Mouse (Mus musculus) forebrain, embryonic 12.5 days (tissue): ENCODE measurements at regions not wholly inside any gene's neighbourhood (a gene's known extent, or its start where the extent isn't known, plus 50 kb on each side); places are given as distances from the start of the nearest gene placed in this dataset.

Experiments
- ATAC-seq: fragments of 200-750 bp; cut with Nextera tagmentation; 2 replicates; pipeline ENCODE4 v1.8.0; 2017; ENCODE audit warnings: moderate TSS enrichment; ENCODE audit not compliant: low FRiP score
- H3K27ac ChIP-seq: fragments of 300-500 bp; sonication (generic); 2 replicates; pipeline ENCODE4 v1.5.1; 2016; ENCODE audit warnings: mild to moderate bottlenecking
- H3K27me3 ChIP-seq: fragments of 300-500 bp; sonication (generic); 2 replicates; pipeline ENCODE4 v1.6.1; 2016; ENCODE audit warnings: mild to moderate bottlenecking
- H3K36me3 ChIP-seq: fragments of 300-500 bp; sonication (generic); replicated peaks from 2 replicates; pipeline ENCODE4 v1.6.1; 2016; ENCODE audit warnings: mild to moderate bottlenecking
- H3K4me1 ChIP-seq: fragments of 300-500 bp; sonication (generic); 2 replicates; pipeline ENCODE4 v1.6.1; 2016
- H3K4me2 ChIP-seq: fragments of 300-500 bp; sonication (generic); 2 replicates; pipeline ENCODE4 v1.6.1; 2016; ENCODE audit warnings: mild to moderate bottlenecking, moderate library complexity
- H3K4me3 ChIP-seq: fragments of 300-500 bp; sonication (generic); replicated peaks from 2 replicates; pipeline ENCODE4 v1.5.1; 2016; ENCODE audit warnings: mild to moderate bottlenecking
- H3K9ac ChIP-seq: fragments of 300-500 bp; sonication (generic); 2 replicates; pipeline ENCODE4 v1.6.1; 2016; ENCODE audit warnings: mild to moderate bottlenecking
- H3K9me3 ChIP-seq: fragments of 300-500 bp; sonication (generic); 2 replicates; pipeline ENCODE4 v1.6.1; 2016
- whole genome bisulfite sequencing: fragments of 180-500 bp; shearing (Covaris S2); methylation state at CpG from one replicate; pipeline ENCODE4 v1.1.7; 2016; 5-methylcytosine and 5-hydroxymethylcytosine counted together

DNA sequence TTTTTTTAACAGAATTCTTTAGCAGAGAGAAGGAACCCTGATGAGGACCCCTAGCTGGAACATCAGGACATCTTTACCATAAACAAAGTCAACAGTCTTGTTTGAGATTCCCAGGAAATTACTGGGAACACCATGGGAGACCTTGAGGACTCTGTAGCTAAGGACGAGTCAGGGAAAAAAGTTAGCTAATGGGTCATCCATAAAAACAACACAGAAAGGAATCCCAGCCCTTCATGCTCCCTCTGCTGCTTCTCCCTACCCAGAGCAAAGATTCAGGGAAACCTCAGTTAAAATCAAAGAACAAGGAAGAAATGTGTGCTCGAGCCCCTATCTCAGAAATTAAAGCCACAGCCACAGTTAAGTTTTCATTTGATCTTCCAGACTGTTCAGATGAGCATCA is 334.7 kb upstream of the Nrp1 start:
- H3K36me3 ChIP-seq, result no peaks in the 10 kb centered on the region
- peaks cover 18% of the 10 kb centered on the region for H3K4me1 ChIP-seq
- WGBS, result 81% methylated on average over 2 of the region's 2 CpGs
- H3K9me3 ChIP-seq, result no peaks in the 10 kb centered on the region
- H3K27me3 ChIP-seq, result no peaks in the 10 kb centered on the region
- H3K4me3 ChIP-seq, result no peak overlapping the region
- no peak overlapping the region for H3K27ac ChIP-seq
- H3K4me2 ChIP-seq, result no peak overlapping the region
- ATAC-seq, result no peak
- H3K9ac ChIP-seq, result no peak overlapping the region

GRCm38 (mm10) chr8:128024774-128025222 is 333.6 kb upstream of the Nrp1 start:
- ATAC-seq, result peak; percentile 50
- H3K9ac ChIP-seq, result no peak overlapping the region
- no CpG with 5 or more reads among the region's 2 CpGs for WGBS

GRCm38 (mm10) chr8:128025251-128025856 is 333.1 kb upstream of the Nrp1 start:
- Histone ChIP-seq H3K36me3 (no peaks in the 10 kb centered on the region), H3K4me3 (no peak overlapping the region), H3K9ac (no peak overlapping the region), H3K27me3 (no peaks in the 10 kb centered on the region), H3K4me1 (peaks cover 18% of the 10 kb centered on the region), H3K9me3 (no peaks in the 10 kb centered on the region), H3K27ac (peak overlapping the region; percentile 68), H3K4me2 (no peak overlapping the region)
- 48% methylated on average over 7 of the region's 7 CpGs for WGBS
- ATAC-seq, result peak; percentile 76

More at GRCm38 (mm10) chr8:128024774-128025222, 333.6 kb upstream of the Nrp1 start:
- H3K9me3 ChIP-seq, result no peaks in the 10 kb centered on the region
- no peak overlapping the region for H3K4me3 ChIP-seq
- peaks cover 18% of the 10 kb centered on the region for H3K4me1 ChIP-seq
- no peaks in the 10 kb centered on the region for H3K27me3 ChIP-seq
- H3K36me3 ChIP-seq, result no peaks in the 10 kb centered on the region
- peak overlapping the region; percentile 68 for H3K27ac ChIP-seq
- H3K4me2 ChIP-seq, result no peak overlapping the region

GRCm38 (mm10) chr8:128026981-128027380 is 331.4 kb upstream of the Nrp1 start:
- H3K4me3 ChIP-seq, result no peak overlapping the region
- H3K4me2 ChIP-seq, result no peak overlapping the region
- ATAC-seq, result no peak
- H3K27me3 ChIP-seq, result no peaks in the 10 kb centered on the region
- no peaks in the 10 kb centered on the region for H3K36me3 ChIP-seq
- WGBS, result 77% methylated on average over 2 of the region's 2 CpGs
- H3K9me3 ChIP-seq, result no peaks in the 10 kb centered on the region
- no peak overlapping the region for H3K9ac ChIP-seq
- H3K4me1 ChIP-seq, result peaks cover 18% of the 10 kb centered on the region
- H3K27ac ChIP-seq, result no peak overlapping the region

DNA sequence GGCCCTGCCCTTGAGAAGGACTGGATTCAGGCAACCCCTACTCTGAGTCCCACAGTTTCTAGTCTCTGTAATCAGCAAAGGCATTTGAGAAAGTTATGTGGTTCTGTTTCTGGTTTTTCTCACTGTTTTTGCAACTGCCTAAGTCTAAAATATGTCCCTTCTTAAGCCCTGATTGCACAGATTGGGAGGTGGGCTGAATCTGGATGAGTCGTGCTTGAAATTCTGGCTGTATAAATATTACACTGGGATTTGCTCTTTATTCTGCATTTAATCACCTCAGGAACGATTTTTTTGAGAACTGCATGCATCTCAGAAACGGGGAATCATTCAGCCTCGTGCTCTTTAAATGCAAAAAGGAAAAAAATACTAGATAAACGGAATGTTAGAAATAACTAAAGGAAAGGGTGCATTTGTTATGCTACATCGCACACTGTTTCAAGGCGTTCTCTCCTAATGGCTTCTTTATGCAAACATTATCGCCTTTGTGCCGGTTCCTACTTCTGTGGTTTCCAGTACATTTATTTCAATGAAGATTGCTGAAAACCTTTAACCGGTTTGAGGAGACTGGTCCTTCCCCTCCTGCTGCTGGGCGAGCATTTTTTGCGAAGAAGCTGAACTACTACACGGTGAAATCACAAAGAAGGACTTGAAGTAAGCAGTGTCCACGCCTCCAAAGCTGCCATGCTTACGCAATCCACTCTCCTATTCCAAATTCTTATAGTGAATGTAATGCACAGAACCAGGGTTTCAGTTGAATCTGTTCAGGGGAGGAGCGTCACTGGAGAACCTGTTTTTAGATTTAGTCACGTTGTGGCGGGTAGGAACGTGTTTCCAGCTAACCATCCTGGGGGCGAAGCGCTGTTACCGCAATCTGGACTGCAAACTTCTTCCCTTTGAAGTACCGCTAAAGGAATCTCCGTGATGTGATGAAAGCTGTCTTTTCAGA is 327.8 kb upstream of the Nrp1 start:
- no peak for ATAC-seq
- no peaks in the 10 kb centered on the region for H3K27me3 ChIP-seq
- H3K4me3 ChIP-seq, result no peak overlapping the region
- H3K36me3 ChIP-seq, result no peaks in the 10 kb centered on the region
- no peak overlapping the region for H3K27ac ChIP-seq
- no peaks in the 10 kb centered on the region for H3K9me3 ChIP-seq
- peaks cover 1% of the 10 kb centered on the region for H3K4me1 ChIP-seq
- H3K9ac ChIP-seq, result no peak overlapping the region
- H3K4me2 ChIP-seq, result no peak overlapping the region
- 80% methylated on average over 24 of the region's 24 CpGs for WGBS

- H3K9ac ChIP-seq, result no peak overlapping the region
These were observed 324.3 kb upstream of the Nrp1 start for GRCm38 (mm10) chr8:128034127-128034526.

GRCm38 (mm10) chr8:128035672-128036071 is 322.7 kb upstream of the Nrp1 start:
- H3K9me3 ChIP-seq, result no peaks in the 10 kb centered on the region
- ATAC-seq, result no peak
- no peak overlapping the region for H3K4me2 ChIP-seq
- no peaks in the 10 kb centered on the region for H3K4me1 ChIP-seq
- H3K27ac ChIP-seq, result no peak overlapping the region
- no peak overlapping the region for H3K4me3 ChIP-seq
- no peaks in the 10 kb centered on the region for H3K36me3 ChIP-seq
- no peaks in the 10 kb centered on the region for H3K27me3 ChIP-seq
- no peak overlapping the region for H3K9ac ChIP-seq
- WGBS, result 71% methylated on average over 3 of the region's 3 CpGs

More at GRCm38 (mm10) chr8:128034127-128034526, 324.3 kb upstream of the Nrp1 start:
- no peak overlapping the region for H3K4me3 ChIP-seq
- H3K27ac ChIP-seq, result no peak overlapping the region
- no peaks in the 10 kb centered on the region for H3K27me3 ChIP-seq
- no peaks in the 10 kb centered on the region for H3K9me3 ChIP-seq
- no peaks in the 10 kb centered on the region for H3K36me3 ChIP-seq
- WGBS, result 91% methylated on average over 6 of the region's 6 CpGs
- H3K4me1 ChIP-seq, result no peaks in the 10 kb centered on the region
- H3K4me2 ChIP-seq, result no peak overlapping the region
- no peak for ATAC-seq

DNA sequence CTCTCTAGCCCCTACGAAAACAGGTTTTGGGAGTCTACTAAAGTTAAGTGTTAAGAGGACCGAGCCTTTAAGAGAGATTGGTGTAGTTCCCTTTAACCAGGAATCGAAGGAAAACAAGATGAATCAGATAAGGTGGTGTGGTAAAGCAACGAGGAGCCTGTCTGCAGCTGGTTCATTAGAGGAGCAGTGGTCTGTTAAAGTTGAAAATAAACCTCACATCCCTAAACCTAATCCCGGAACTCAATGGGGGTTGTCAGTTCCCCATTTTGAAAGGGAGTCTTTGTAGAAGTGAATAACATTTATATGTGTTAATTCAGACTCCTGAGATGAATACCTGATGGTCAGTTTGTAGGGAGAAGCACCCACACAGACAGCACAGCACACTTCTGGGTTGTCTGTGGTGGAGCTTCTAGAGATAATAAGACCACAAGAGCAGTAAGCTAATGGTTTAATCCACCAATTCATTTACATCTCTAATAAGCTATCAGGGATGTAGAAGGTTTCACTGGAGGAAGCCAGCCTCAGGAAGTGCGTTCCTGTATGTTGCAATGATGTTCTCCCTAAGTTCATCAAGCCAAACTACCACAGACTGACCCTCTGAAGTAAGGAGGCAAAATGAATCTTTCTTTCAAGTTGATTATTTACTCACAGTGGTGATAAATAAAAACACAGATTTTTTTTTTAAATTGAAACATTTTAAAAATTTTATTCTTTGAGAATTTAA is 318.9 kb upstream of the Nrp1 start:
- no peaks in the 10 kb centered on the region for H3K9me3 ChIP-seq
- no peaks in the 10 kb centered on the region for H3K27me3 ChIP-seq
- no peak overlapping the region for H3K4me3 ChIP-seq
- no peak for ATAC-seq
- 87% methylated on average over 6 of the region's 6 CpGs for WGBS
- no peaks in the 10 kb centered on the region for H3K36me3 ChIP-seq
- no peak overlapping the region for H3K4me2 ChIP-seq
- no peaks in the 10 kb centered on the region for H3K4me1 ChIP-seq
- H3K27ac ChIP-seq, result no peak overlapping the region
- H3K9ac ChIP-seq, result no peak overlapping the region

- Histone ChIP-seq H3K9ac (no peak overlapping the region), H3K4me2 (no peak overlapping the region), H3K4me3 (no peak overlapping the region), H3K27me3 (no peaks in the 10 kb centered on the region), H3K27ac (no peak overlapping the region), H3K36me3 (no peaks in the 10 kb centered on the region), H3K9me3 (no peaks in the 10 kb centered on the region), H3K4me1 (no peaks in the 10 kb centered on the region)
- ATAC-seq, result no peak
- 45% methylated on average over 2 of the region's 2 CpGs for WGBS
These were observed 315.5 kb upstream of the Nrp1 start for GRCm38 (mm10) chr8:128042877-128043276.

DNA sequence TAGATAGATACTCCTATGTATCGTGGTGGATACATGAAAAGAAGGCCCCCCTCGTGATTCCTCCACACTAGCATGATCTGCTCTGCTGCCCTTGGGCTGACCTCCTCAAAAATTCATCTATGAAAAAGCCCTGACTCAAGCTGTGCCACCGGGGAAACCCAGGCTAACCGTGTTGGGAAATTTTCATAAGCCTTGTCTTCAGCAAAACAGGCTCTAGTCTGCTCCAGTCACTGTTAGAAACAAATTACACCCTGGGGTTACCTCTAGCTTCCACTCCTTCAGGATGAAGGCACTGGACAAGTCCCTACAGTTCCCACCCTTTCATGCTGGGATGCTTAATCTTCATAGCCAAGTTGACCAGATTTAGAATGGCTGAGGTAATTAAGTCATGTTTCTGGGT is 315.0 kb upstream of the Nrp1 start:
- Histone ChIP-seq H3K27ac (no peak overlapping the region), H3K9ac (no peak overlapping the region), H3K9me3 (no peaks in the 10 kb centered on the region), H3K4me1 (no peaks in the 10 kb centered on the region), H3K27me3 (no peaks in the 10 kb centered on the region), H3K4me2 (no peak overlapping the region), H3K36me3 (no peaks in the 10 kb centered on the region), H3K4me3 (no peak overlapping the region)
- WGBS, result 74% methylated on average over 4 of the region's 4 CpGs
- ATAC-seq, result no peak

DNA sequence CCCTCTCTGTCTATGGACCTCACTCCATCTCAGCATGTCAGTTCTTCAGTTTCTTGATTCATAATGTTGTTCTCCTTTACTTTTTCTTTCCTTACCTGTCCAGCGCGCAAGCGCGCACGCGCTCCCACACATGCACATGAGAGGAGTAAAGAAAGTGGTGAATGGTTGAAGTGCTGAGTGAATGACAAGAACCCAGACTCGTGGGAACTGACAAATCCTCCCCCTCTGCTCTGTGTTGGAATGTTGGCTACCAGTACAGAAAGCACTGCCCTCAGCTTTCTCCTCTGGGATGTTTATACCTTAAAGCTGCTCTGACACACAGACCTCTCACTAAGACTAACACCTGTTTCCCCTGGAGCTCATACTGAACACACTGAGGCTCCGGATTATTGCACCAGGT is 302.2 kb upstream of the Nrp1 start:
- 92% methylated on average over 8 of the region's 8 CpGs for WGBS
- H3K4me1 ChIP-seq, result no peaks in the 10 kb centered on the region; the same call in 1 of the 2 replicates
- no peaks in the 10 kb centered on the region for H3K27me3 ChIP-seq
- no peak for ATAC-seq
- no peak overlapping the region for H3K27ac ChIP-seq
- no peak overlapping the region for H3K4me2 ChIP-seq
- no peaks in the 10 kb centered on the region for H3K36me3 ChIP-seq
- no peaks in the 10 kb centered on the region for H3K9me3 ChIP-seq
- H3K4me3 ChIP-seq, result no peak overlapping the region
- no peak overlapping the region for H3K9ac ChIP-seq

- Histone ChIP-seq H3K36me3 (no peaks in the 10 kb centered on the region), H3K9ac (no peak overlapping the region), H3K27me3 (no peaks in the 10 kb centered on the region), H3K4me2 (no peak overlapping the region), H3K4me1 (no peaks in the 10 kb centered on the region; the same call in 1 of the 2 replicates), H3K9me3 (no peaks in the 10 kb centered on the region), H3K4me3 (no peak overlapping the region), H3K27ac (no peak overlapping the region)
- no peak for ATAC-seq
- 96% methylated on average over 6 of the region's 6 CpGs for WGBS
These were observed 300.6 kb upstream of the Nrp1 start for GRCm38 (mm10) chr8:128057845-128058244.
